ENCODE assay signal across 26 mouse cellular contexts in the genomic region with DNA sequence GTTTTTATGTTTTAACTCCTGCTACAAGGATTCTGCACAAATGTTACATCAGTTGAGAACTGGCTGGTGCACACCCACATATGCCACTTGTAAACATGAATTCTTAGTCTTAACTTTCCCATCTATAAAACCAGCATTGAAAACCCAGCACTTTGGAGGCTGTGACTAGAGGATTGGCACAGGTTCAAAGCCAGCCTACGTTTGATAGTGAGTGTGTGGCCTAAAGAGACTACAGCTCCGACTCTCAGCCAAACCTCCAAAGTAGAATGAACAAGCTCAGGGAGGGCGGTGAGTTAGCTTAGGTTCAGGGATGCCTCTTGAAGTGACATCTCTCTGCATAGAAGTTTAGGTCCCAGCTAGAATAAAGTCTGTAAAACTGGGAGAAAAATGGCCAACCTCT.
DNase-seq lines count a peak whose midpoint lies in the region; ATAC-seq and TF ChIP-seq lines count a peak whose summit lies in the region.
"Had no signal": no experiment of that assay in that cellular context is flagged by ENCODE, and none has a peak within 500 bp of the region (broad histone marks: within the 10 kb centered on the region; RNA-seq: fewer than 3 reads in every experiment).

No protein-coding gene starts in this region.

- no peak for TF ChIP-seq CTCF in layer of hippocampus, adult 2 months (conservative IDR thresholded peaks at IDR 0.05)
- no peak for TF ChIP-seq CTCF in thymus, adult 2 months (IDR thresholded peaks at IDR 0.05; ENCODE audit: borderline replicate concordance, control insufficient read depth, extremely low read depth, insufficient read depth, low read length, poor library complexity)

- H3K27me3 ChIP-seq in thymus, adult 2 months (ENCODE audit: control insufficient read depth, insufficient read depth, low read length) = no peaks in the 10 kb centered on the region
- H3K27me3 ChIP-seq: heart, embryonic 15.5 days; intestine, embryonic 15.5 days; limb, embryonic 12.5 days; liver, embryonic 15.5 days; midbrain, embryonic 12.5 days; neural tube, embryonic 12.5 days had no signal

- H3K27ac ChIP-seq in layer of hippocampus, adult 2 months = no peak overlapping the region
- H3K27ac ChIP-seq in thymus, adult 2 months (ENCODE audit: control insufficient read depth, insufficient read depth, low read length) = no peak overlapping the region
- H3K27ac ChIP-seq: heart, embryonic 10.5 days; heart, embryonic 15.5 days; intestine, embryonic 15.5 days; left cerebral cortex, adult 2 months; limb, embryonic 12.5 days; liver, embryonic 15.5 days; midbrain, embryonic 12.5 days; neural tube, embryonic 12.5 days had no signal

- no peaks in the 10 kb centered on the region; the same call in 1 of the 2 replicates for H3K36me3 ChIP-seq in thymus, adult 2 months (ENCODE audit: control insufficient read depth, insufficient read depth, low read length)
- H3K36me3 ChIP-seq: intestine, embryonic 15.5 days; neural tube, embryonic 12.5 days had no signal

- ATAC-seq in frontal cortex, adult (ENCODE audit: low TSS enrichment) = peak; percentile 45; the same call in 1 of the 2 replicates
- ATAC-seq: CD4-positive, CD25-positive, alpha-beta regulatory T cell, adult 4 months; hindbrain, embryonic 16.5 days; intestine, embryonic 15.5 days had no signal

- TF ChIP-seq POLR2A in thymus, adult 2 months (IDR thresholded peaks at IDR 0.05; ENCODE audit: control insufficient read depth, extremely low read depth, insufficient read depth, low read length, poor library complexity) = no peak

- DNase-seq in frontal cortex, postnatal 25 days (ENCODE audit: low spot score in 2 of 2) = no peak
- DNase-seq in layer of hippocampus, adult 2 months (ENCODE audit: low spot score in 2 of 2) = peak; percentile 9 to 25
- DNase-seq in layer of hippocampus, postnatal 25 days (ENCODE audit: extremely low spot score in 1 of 2, low spot score in 1 of 2) = no peak
- peak; percentile 62 for DNase-seq in brain, adult 2 months (ENCODE audit: low read depth, low spot score)
- peak; percentile 39 for DNase-seq in telencephalon, adult 2 months (ENCODE audit: low read depth, low spot score)
- no peak for DNase-seq in thymus, adult 2 months
- DNase-seq: adrenal gland, adult 8-10 months; cerebellum, adult 18-20 months; kidney, adult 8-10 months; kidney, postnatal 10 days; lung, embryonic 14.5 days; right cerebral cortex, postnatal 14 days; thymus, postnatal 14 days had no signal

- H3K4me3 ChIP-seq in layer of hippocampus, adult 2 months = no peak overlapping the region
- H3K4me3 ChIP-seq in thymus, adult 2 months (ENCODE audit: control insufficient read depth, insufficient read depth, low read length) = no peak overlapping the region
- H3K4me3 ChIP-seq: erythroblast, embryonic 14.5 days; heart, embryonic 10.5 days; heart, embryonic 15.5 days; intestine, embryonic 15.5 days; left cerebral cortex, adult 2 months; limb, embryonic 12.5 days; liver, embryonic 15.5 days; midbrain, embryonic 12.5 days; myocyte; neural tube, embryonic 12.5 days had no signal

- 91% methylated on average over 3 of the region's 3 CpGs for WGBS in thymus, adult 2 months

- H3K4me1 ChIP-seq in thymus, adult 2 months (replicated peaks; ENCODE audit: control insufficient read depth, insufficient read depth, low read length) = no peaks in the 10 kb centered on the region
- H3K4me1 ChIP-seq: heart, embryonic 10.5 days; heart, embryonic 15.5 days; intestine, embryonic 15.5 days; limb, embryonic 12.5 days; liver, embryonic 15.5 days; midbrain, embryonic 12.5 days; neural tube, embryonic 12.5 days had no signal

Comparison
In these comparisons a context has a peak if more than half of its experiments do, and no peak if none do; other contexts are left out.
1. DNase-seq: peak in layer of hippocampus, adult 2 months (2 of 2), brain, adult 2 months (single experiment) and telencephalon, adult 2 months (single experiment); none in frontal cortex, postnatal 25 days (0 of 2), layer of hippocampus, postnatal 25 days (0 of 2) and thymus, adult 2 months (single experiment).